Mouse (Mus musculus) thymus, adult 2 months (tissue): ENCODE data around the gene Mapk12. TPM values are rescaled to one million over a fixed set of nuclear protein-coding genes. Genes with fewer than 3 reads are reported as not detected.

Experiments used
- DNase-seq: peaks from one replicate; pipeline ENCODE4 v3.0.0; 2021
- H3K27ac ChIP-seq: fragments of 200-500 bp; 2 replicates; pipeline ENCODE4 v1.5.1; 2012; ENCODE audit warnings: low read length, control low read depth; ENCODE audit not compliant: control insufficient read depth, insufficient read depth
- H3K27me3 ChIP-seq: fragments of 200-500 bp; 2 replicates; pipeline ENCODE4 v1.6.1; 2012; ENCODE audit warnings: mild to moderate bottlenecking, low read length, moderate library complexity, mixed read lengths; ENCODE audit not compliant: control insufficient read depth, insufficient read depth
- H3K36me3 ChIP-seq: fragments of 200-500 bp; 2 replicates; pipeline ENCODE4 v1.6.1; 2012; ENCODE audit warnings: mild to moderate bottlenecking, low read length, moderate library complexity; ENCODE audit not compliant: control insufficient read depth, insufficient read depth
- H3K4me1 ChIP-seq: fragments of 200-500 bp; replicated peaks from 2 replicates; pipeline ENCODE4 v1.6.1; 2012; ENCODE audit warnings: low read length; ENCODE audit not compliant: control insufficient read depth, insufficient read depth
- H3K4me3 ChIP-seq: fragments of 200-500 bp; 2 replicates; pipeline ENCODE4 v1.5.1; 2012; ENCODE audit warnings: mild to moderate bottlenecking, low read length, control low read depth, moderate library complexity; ENCODE audit not compliant: control insufficient read depth, insufficient read depth
- CTCF ChIP-seq: fragments of 200-500 bp; IDR thresholded peaks from 2 replicates; pipeline ENCODE4 v1.5.1; 2012; ENCODE audit warnings: mild to moderate bottlenecking, control low read depth, low read length, moderate library complexity, borderline replicate concordance; ENCODE audit not compliant: control insufficient read depth, poor library complexity, insufficient read depth; ENCODE audit errors: extremely low read depth
- POLR2A ChIP-seq: fragments of 200-500 bp; IDR thresholded peaks from 2 replicates; pipeline ENCODE4 v1.6.1; 2012; ENCODE audit warnings: mild to moderate bottlenecking, low read length, control low read depth, moderate library complexity; ENCODE audit not compliant: control insufficient read depth, poor library complexity, insufficient read depth; ENCODE audit errors: extremely low read depth
- WGBS: fragments of 180-500 bp; shearing (Covaris S2); methylation state at CpG from one replicate; pipeline ENCODE4 v1.1.7; 2018; 5-methylcytosine and 5-hydroxymethylcytosine counted together
- polyA plus RNA-seq: library from polyadenylated mRNA; depleted of rRNA; stranded (reverse); fragments of >200 nt; gene quantifications from 2 replicates; pipeline ENCODE4 v1.2.3, GENCODE M21; 2012

Mapk12 gene
- polyA plus RNA-seq, 1 experiment: 2.9 TPM

DNA sequence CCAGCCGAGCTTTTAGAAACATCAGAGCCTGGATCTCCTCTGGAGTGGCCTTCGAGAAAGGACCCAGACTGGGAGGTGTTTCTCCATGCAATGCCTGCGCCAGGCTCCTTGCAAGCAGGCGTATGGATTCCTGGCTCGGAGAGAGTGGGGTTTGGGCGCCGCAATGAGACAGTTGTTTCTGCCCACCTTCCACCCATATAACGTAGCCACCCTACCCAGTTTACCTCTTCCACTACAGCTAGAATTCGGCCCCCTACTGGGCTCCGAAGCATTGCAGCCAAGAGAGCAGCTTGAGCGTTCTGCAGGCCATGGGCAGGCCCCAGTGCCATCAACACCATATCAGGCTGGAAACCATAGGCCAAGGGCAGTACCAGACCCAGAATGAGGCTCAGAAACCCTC is 16.9 kb downstream of the Mapk12 start:
- Histone ChIP-seq H3K27ac (no peak overlapping the region), H3K36me3 (no peaks in the 10 kb centered on the region), H3K4me1 (peaks cover 30% of the 10 kb centered on the region), H3K4me3 (peak overlapping the region; percentile 76; the same call in 1 of the 2 replicates), H3K27me3 (no peaks in the 10 kb centered on the region)
- WGBS: 82% methylated on average over 11 of the region's 11 CpGs
- peak; percentile 30 for DNase-seq
- no peak for TF ChIP-seq CTCF
- no peak for TF ChIP-seq POLR2A

DNA sequence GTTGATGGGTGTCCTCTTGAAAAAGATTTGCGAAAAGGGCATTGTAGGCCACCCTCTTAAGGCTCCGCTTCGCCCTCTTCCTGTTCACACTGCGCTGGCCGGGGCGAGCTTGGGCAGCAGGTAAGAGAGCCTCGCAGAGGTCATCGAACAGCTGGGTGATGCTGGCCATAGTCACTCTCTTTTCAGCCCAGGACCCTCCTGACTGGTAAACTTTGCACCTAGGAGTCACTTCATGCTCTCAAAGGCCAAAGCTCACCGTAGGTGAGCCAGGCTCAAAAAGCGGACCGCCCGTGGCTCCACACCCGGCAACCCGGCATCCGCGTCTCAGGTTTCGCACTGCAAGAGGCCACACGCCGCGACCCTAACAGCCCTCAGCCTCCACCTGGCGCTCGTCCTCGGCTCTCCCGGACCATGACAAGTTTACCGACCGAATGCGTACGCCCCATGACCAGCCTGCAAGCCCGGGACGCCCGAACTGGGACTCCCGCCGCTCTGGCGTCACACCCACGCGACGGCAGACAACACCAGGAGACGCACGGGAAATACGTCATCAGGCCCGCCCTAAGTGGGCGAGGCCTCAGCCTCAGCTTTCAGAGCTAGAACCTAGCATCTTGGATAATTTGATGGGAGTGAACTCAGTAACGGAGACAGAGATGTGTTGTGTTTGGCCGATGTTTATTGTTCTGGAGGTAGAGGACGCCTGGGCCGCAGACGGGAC is 17.7 kb downstream of the Mapk12 start, which contains the start of gene Tubgcp6:
Gene Tubgcp6 (minus strand): TSS at position 464 of the 718 bp plus-strand sequence.
- no peak for TF ChIP-seq CTCF
- no peak for TF ChIP-seq POLR2A
- Histone ChIP-seq H3K36me3 (no peaks in the 10 kb centered on the region), H3K4me3 (peak within 1 kb of the TSS; percentile 76), H3K27me3 (no peaks in the 10 kb centered on the region), H3K4me1 (peaks cover 26% of the 10 kb centered on the region), H3K27ac (no peak within 1 kb of the TSS)
- WGBS: 1% methylated on average over 47 of the region's 47 CpGs
- DNase-seq: peak; percentile 94

DNA sequence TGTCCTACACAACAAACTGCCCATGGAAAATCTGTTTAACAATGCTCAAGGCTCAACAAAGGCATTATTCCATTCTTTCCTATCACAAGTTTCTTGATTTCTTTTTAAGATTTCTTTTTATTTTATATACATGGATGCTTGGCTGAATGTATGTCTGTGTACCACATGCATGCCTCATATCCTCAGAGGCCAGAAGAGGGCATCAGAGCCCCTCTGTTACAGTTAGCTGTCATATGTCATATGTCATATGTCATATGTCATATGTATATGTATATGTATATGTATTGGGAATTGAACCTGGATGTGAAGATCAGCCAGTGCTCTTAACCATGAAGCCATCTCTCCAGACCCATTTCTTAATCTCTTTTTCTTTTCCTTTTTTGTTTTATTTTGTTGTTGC is 22.5 kb downstream of the Mapk12 start:
- H3K27ac ChIP-seq: no peak overlapping the region
- peaks cover 12% of the 10 kb centered on the region for H3K4me1 ChIP-seq
- TF ChIP-seq POLR2A (no peak), CTCF (no peak)
- peaks cover 17% of the 10 kb centered on the region for H3K36me3 ChIP-seq
- H3K27me3 ChIP-seq: no peaks in the 10 kb centered on the region
- no peak overlapping the region for H3K4me3 ChIP-seq
- peak; percentile 39 for DNase-seq

DNA sequence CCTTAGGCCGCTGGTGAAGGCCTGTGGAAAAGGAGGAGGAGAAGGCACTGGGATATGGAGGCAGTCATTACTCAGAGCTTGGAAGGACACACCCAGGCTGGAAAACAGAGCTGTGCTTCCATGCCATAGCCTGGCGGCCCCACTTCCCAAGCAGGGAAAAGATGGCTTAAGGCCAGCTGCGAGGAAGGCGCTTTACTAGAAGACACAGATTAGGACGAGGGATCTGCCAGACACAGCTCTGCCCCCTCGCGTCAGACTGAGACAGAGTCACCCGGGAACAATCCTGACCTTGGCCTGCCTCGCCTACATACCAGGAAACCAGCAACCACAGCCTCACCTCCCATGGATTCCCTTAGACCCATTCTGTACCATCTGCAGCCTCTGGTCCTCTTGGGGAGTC is 30.4 kb downstream of the Mapk12 start:
- DNase-seq: no peak
- TF ChIP-seq CTCF (no peak), POLR2A (no peak)

DNA sequence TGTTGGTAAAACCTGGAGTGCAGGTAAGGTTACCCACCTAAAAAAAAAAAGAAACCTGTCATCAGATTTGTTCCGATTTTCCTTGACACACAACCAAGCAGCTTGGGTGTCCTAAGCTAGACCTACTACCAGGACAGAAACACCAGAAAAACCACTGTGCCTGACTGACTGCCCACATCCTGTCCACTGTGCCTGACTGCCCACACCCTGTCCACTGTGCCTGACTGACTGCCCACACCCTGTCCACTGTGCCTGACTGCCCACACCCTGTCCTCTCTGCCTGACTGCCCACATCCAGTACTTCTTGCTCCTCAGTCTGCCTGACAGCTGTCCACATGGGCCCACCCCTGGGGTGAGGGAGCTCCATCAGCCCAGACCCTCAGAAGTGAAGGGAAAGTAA is 33.5 kb downstream of the Mapk12 start:
- no peak for DNase-seq
- H3K36me3 ChIP-seq: peaks cover 41% of the 10 kb centered on the region
- H3K4me3 ChIP-seq: no peak overlapping the region
- no peak for TF ChIP-seq CTCF
- TF ChIP-seq POLR2A: no peak
- no peaks in the 10 kb centered on the region for H3K4me1 ChIP-seq
- no peaks in the 10 kb centered on the region for H3K27me3 ChIP-seq
- 93% methylated on average over 1 of the region's 1 CpGs for WGBS
- H3K27ac ChIP-seq: no peak overlapping the region

More for the DNA sequence above, 30.4 kb downstream of the Mapk12 start:
- peaks cover 39% of the 10 kb centered on the region for H3K36me3 ChIP-seq
- H3K27ac ChIP-seq: no peak overlapping the region
- WGBS: 93% methylated on average over 9 of the region's 9 CpGs
- no peaks in the 10 kb centered on the region for H3K4me1 ChIP-seq
- H3K4me3 ChIP-seq: no peak overlapping the region
- H3K27me3 ChIP-seq: no peaks in the 10 kb centered on the region

DNA sequence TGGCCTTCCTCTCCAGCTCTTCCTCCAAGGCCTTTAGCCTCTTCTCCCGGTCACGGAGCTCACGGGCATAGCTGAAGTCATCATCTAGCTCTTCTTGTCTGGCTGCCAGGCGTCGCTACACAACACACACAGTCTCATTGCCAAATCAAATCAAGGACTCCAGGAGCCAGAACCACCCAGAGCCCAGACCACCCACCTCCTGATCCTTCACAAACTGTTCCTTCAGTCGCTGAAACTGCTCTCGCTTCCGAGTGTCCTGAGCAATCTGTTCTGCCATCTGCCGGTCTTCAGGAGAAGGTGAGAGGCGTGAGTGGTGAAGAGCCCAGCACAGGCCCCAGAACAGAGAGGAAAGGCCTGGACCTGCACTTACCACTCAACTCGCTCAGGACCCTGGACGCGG is 34.4 kb downstream of the Mapk12 start:
- TF ChIP-seq CTCF (no peak), POLR2A (no peak)
- no peak overlapping the region for H3K4me3 ChIP-seq
- no peak overlapping the region for H3K27ac ChIP-seq
- 97% methylated on average over 13 of the region's 13 CpGs for WGBS
- H3K27me3 ChIP-seq: no peaks in the 10 kb centered on the region
- H3K36me3 ChIP-seq: peaks cover 50% of the 10 kb centered on the region
- no peak for DNase-seq
- H3K4me1 ChIP-seq: no peaks in the 10 kb centered on the region

DNA sequence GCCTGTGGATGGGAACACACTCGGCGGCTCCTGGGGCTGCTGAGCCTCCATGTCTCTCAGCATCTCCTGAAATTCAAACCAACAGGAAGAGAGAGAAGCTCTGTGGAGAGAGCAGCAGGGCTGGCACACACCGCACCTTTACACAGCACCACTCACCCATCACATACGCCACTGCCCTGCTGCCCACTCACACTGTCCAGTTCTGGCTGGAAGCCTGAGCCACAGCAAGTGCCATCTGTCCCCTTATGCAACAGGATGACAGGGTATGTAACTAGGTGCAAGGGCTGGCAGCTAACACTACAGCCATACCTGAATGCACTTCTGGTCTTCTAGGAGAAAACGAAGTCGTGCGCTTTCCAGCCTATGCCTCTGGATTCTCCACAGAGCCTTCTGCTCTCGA is 36.1 kb downstream of the Mapk12 start:
- TF ChIP-seq CTCF (no peak), POLR2A (no peak)
- H3K27me3 ChIP-seq: no peaks in the 10 kb centered on the region
- WGBS: 95% methylated on average over 8 of the region's 8 CpGs
- no peak overlapping the region for H3K4me3 ChIP-seq
- H3K27ac ChIP-seq: no peak overlapping the region
- DNase-seq: no peak
- H3K4me1 ChIP-seq: no peaks in the 10 kb centered on the region
- peaks cover 57% of the 10 kb centered on the region for H3K36me3 ChIP-seq
